Mouse (Mus musculus): ENCODE data around the gene Abcc5. TPM values are rescaled to one million over a fixed set of nuclear protein-coding genes. Genes with fewer than 3 reads are reported as not detected.
"Not testable (repeated sequence)": the region's sequence is repeated elsewhere in the genome, so short reads cannot be mapped to it uniquely, and the experiment has no call there.

Abcc5 gene
- polyA plus RNA-seq, 1 experiment from 2014 or later, result 142 TPM

- 89% methylated on average over 1 of the region's 1 CpGs for WGBS
- Histone ChIP-seq H3K36me3 (no peaks in the 10 kb centered on the region), H3K4me1 (no peaks in the 10 kb centered on the region), H3K9ac (replicated peaks) (no peak overlapping the region), H3K4me2 (no peak overlapping the region), H3K4me3 (replicated peaks) (no peak overlapping the region), H3K9me3 (replicated peaks) (no peaks in the 10 kb centered on the region), H3K27ac (replicated peaks) (no peak overlapping the region), H3K27me3 (replicated peaks) (no peaks in the 10 kb centered on the region)
- no peak for ATAC-seq (ENCODE audit: low FRiP score)
These were observed 19.7 kb upstream of the Abcc5 start for GRCm38 (mm10) chr16:20445871-20446270.

GRCm38 (mm10) chr16:20444831-20445388 is 18.7 kb upstream of the Abcc5 start:
- no peak overlapping the region for H3K9ac ChIP-seq (replicated peaks)
- no peaks in the 10 kb centered on the region for H3K9me3 ChIP-seq (replicated peaks)
- no peaks in the 10 kb centered on the region for H3K27me3 ChIP-seq (replicated peaks)
- H3K4me2 ChIP-seq, result no peak overlapping the region
- no peaks in the 10 kb centered on the region for H3K4me1 ChIP-seq
- H3K36me3 ChIP-seq, result no peaks in the 10 kb centered on the region
- H3K4me3 ChIP-seq (replicated peaks), result no peak overlapping the region
- ATAC-seq (ENCODE audit: low FRiP score), result no peak
- WGBS, result 39% methylated on average over 7 of the region's 7 CpGs
- H3K27ac ChIP-seq (replicated peaks), result no peak overlapping the region

GRCm38 (mm10) chr16:20442871-20443270 is 16.7 kb upstream of the Abcc5 start:
- H3K4me2 ChIP-seq, result no peak overlapping the region
- no peaks in the 10 kb centered on the region for H3K4me1 ChIP-seq
- WGBS, result 85% methylated on average over 2 of the region's 2 CpGs
- H3K36me3 ChIP-seq, result no peaks in the 10 kb centered on the region
- no peak overlapping the region for H3K4me3 ChIP-seq (replicated peaks)
- H3K9me3 ChIP-seq (replicated peaks), result no peaks in the 10 kb centered on the region
- no peak overlapping the region for H3K9ac ChIP-seq (replicated peaks)
- no peak for ATAC-seq (ENCODE audit: low FRiP score)
- H3K27me3 ChIP-seq (replicated peaks), result no peaks in the 10 kb centered on the region
- H3K27ac ChIP-seq (replicated peaks), result no peak overlapping the region

- no peak overlapping the region for H3K9ac ChIP-seq (replicated peaks)
- no peak overlapping the region for H3K4me3 ChIP-seq (replicated peaks)
- WGBS, result 89% methylated on average over 11 of the region's 11 CpGs
- H3K27ac ChIP-seq (replicated peaks), result no peak overlapping the region
- no peaks in the 10 kb centered on the region for H3K4me1 ChIP-seq
- H3K36me3 ChIP-seq, result no peaks in the 10 kb centered on the region
- H3K9me3 ChIP-seq (replicated peaks), result no peaks in the 10 kb centered on the region
- no peak overlapping the region for H3K4me2 ChIP-seq
- no peak for ATAC-seq (ENCODE audit: low FRiP score)
- H3K27me3 ChIP-seq (replicated peaks), result no peaks in the 10 kb centered on the region
These were observed 12.7 kb upstream of the Abcc5 start for GRCm38 (mm10) chr16:20438673-20439415.

GRCm38 (mm10) chr16:20438046-20438445 is 11.9 kb upstream of the Abcc5 start:
- not testable (repeated sequence) for H3K4me2 ChIP-seq; H3K4me3 ChIP-seq (replicated peaks); H3K36me3 ChIP-seq; H3K9ac ChIP-seq (replicated peaks); H3K9me3 ChIP-seq (replicated peaks); H3K4me1 ChIP-seq; ATAC-seq (ENCODE audit: low FRiP score); H3K27ac ChIP-seq (replicated peaks); H3K27me3 ChIP-seq (replicated peaks)
- WGBS, result 97% methylated on average over 1 of the region's 1 CpGs

GRCm38 (mm10) chr16:20436281-20436680 is 10.1 kb upstream of the Abcc5 start:
- Histone ChIP-seq H3K27me3 (replicated peaks) (no peaks in the 10 kb centered on the region), H3K4me2 (no peak overlapping the region), H3K4me3 (replicated peaks) (no peak overlapping the region), H3K4me1 (no peaks in the 10 kb centered on the region), H3K27ac (replicated peaks) (no peak overlapping the region), H3K9ac (replicated peaks) (no peak overlapping the region), H3K9me3 (replicated peaks) (no peaks in the 10 kb centered on the region), H3K36me3 (no peaks in the 10 kb centered on the region)
- ATAC-seq (ENCODE audit: low FRiP score), result no peak
- WGBS, result 82% methylated on average over 3 of the region's 3 CpGs

- H3K27me3 ChIP-seq (replicated peaks), result no peaks in the 10 kb centered on the region
- H3K4me1 ChIP-seq, result peaks cover 13% of the 10 kb centered on the region
- WGBS, result 96% methylated on average over 5 of the region's 5 CpGs
- no peaks in the 10 kb centered on the region for H3K36me3 ChIP-seq
- H3K4me3 ChIP-seq (replicated peaks), result no peak overlapping the region
- H3K27ac ChIP-seq (replicated peaks), result no peak overlapping the region
- H3K4me2 ChIP-seq, result no peak overlapping the region
- no peak for ATAC-seq (ENCODE audit: low FRiP score)
- no peaks in the 10 kb centered on the region for H3K9me3 ChIP-seq (replicated peaks)
- no peak overlapping the region for H3K9ac ChIP-seq (replicated peaks)
These were observed 3.1 kb upstream of the Abcc5 start for GRCm38 (mm10) chr16:20429328-20429727.

- 88% methylated on average over 4 of the region's 4 CpGs for WGBS
- no peak overlapping the region for H3K27ac ChIP-seq (replicated peaks)
- no peak overlapping the region for H3K4me3 ChIP-seq (replicated peaks)
- no peak overlapping the region for H3K4me2 ChIP-seq
- ATAC-seq (ENCODE audit: low FRiP score), result no peak
- H3K4me1 ChIP-seq, result peaks cover 23% of the 10 kb centered on the region
- H3K27me3 ChIP-seq (replicated peaks), result no peaks in the 10 kb centered on the region
- no peaks in the 10 kb centered on the region for H3K36me3 ChIP-seq
- H3K9ac ChIP-seq (replicated peaks), result no peak overlapping the region
- H3K9me3 ChIP-seq (replicated peaks), result no peaks in the 10 kb centered on the region
These were observed 1.4 kb upstream of the Abcc5 start for GRCm38 (mm10) chr16:20427566-20427965.

- no peaks in the 10 kb centered on the region for H3K9me3 ChIP-seq (replicated peaks)
- 53% methylated on average over 10 of the region's 10 CpGs for WGBS
These were observed 1.2 kb downstream of the Abcc5 start for GRCm38 (mm10) chr16:20424719-20425650.

GRCm38 (mm10) chr16:20424226-20424663 is 1.9 kb downstream of the Abcc5 start:
- Histone ChIP-seq H3K9me3 (replicated peaks) (no peaks in the 10 kb centered on the region), H3K36me3 (peaks cover 21% of the 10 kb centered on the region), H3K4me2 (peak overlapping the region; percentile 72), H3K27ac (replicated peaks) (no peak overlapping the region), H3K9ac (replicated peaks) (no peak overlapping the region), H3K4me3 (replicated peaks) (no peak overlapping the region), H3K27me3 (replicated peaks) (no peaks in the 10 kb centered on the region), H3K4me1 (peaks cover 23% of the 10 kb centered on the region)
- no peak for ATAC-seq (ENCODE audit: low FRiP score)
- WGBS, result 82% methylated on average over 7 of the region's 7 CpGs

More at GRCm38 (mm10) chr16:20424719-20425650, 1.2 kb downstream of the Abcc5 start:
- peak; percentile 1; the same call in 1 of the 2 replicates for ATAC-seq (ENCODE audit: low FRiP score)
- Histone ChIP-seq H3K4me1 (peaks cover 23% of the 10 kb centered on the region), H3K27ac (replicated peaks) (peak overlapping the region; percentile 94), H3K9ac (replicated peaks) (peak overlapping the region; percentile 87), H3K4me3 (replicated peaks) (peak overlapping the region; percentile 87), H3K36me3 (peaks cover 18% of the 10 kb centered on the region), H3K27me3 (replicated peaks) (no peaks in the 10 kb centered on the region), H3K4me2 (peak overlapping the region; percentile 72)

GRCm38 (mm10) chr16:20422938-20423730 is 3.1 kb downstream of the Abcc5 start:
- Histone ChIP-seq H3K4me3 (replicated peaks) (no peak overlapping the region), H3K4me1 (peaks cover 23% of the 10 kb centered on the region), H3K27me3 (replicated peaks) (no peaks in the 10 kb centered on the region), H3K4me2 (no peak overlapping the region), H3K9ac (replicated peaks) (no peak overlapping the region), H3K27ac (replicated peaks) (no peak overlapping the region), H3K36me3 (peaks cover 28% of the 10 kb centered on the region), H3K9me3 (replicated peaks) (no peaks in the 10 kb centered on the region)
- ATAC-seq (ENCODE audit: low FRiP score), result no peak
- WGBS, result 91% methylated on average over 6 of the region's 6 CpGs
